Comparison of ENCODE assay signal across 8 mouse cellular contexts in the genomic region with DNA sequence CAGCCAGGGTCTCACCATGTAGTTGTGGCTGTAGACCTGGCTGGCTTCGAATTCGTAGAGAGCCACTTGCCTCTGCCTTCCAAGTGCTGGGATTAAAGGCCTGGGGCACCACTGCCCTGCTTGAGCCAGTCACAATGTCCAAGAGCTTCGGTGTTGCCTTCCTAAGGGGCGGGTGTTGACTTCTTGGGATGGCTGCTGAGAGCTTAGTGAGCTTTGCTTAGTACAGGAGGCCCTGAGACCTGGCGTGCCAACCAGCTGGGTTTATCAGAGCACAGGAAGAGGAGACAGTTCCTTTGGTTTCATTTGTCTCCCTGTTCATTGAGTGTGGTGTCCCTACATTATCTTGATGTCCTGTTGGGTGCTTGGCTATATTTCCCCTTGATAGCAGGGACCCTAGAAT. TPM values are rescaled to one million over a fixed set of nuclear protein-coding genes. Genes with fewer than 3 reads are reported as not detected.
DNase-seq lines count a peak whose midpoint lies in the region; ATAC-seq and TF ChIP-seq lines count a peak whose summit lies in the region.

No protein-coding gene starts in this region.

- H3K27me3 ChIP-seq in heart, embryonic 10.5 days (ENCODE audit: insufficient read depth, poor library complexity, severe bottlenecking), result no peaks in the 10 kb centered on the region
- no peaks in the 10 kb centered on the region for H3K27me3 ChIP-seq in hindbrain, embryonic 14.5 days (ENCODE audit: control insufficient read depth, insufficient read depth, low read length)

- peak overlapping the region; percentile 87 for H3K4me3 ChIP-seq in heart, embryonic 10.5 days
- peak overlapping the region; percentile 72 to 92 for H3K4me3 ChIP-seq in ES-E14 (ENCODE audit: insufficient read depth in 1 of 2, low read depth in 1 of 2, low read length in 2 of 2, poor library complexity in 1 of 2, severe bottlenecking in 1 of 2)
- peak overlapping the region; percentile 94 for H3K4me3 ChIP-seq in hindbrain, embryonic 14.5 days (replicated peaks; ENCODE audit: low read length)

- H3K9ac ChIP-seq in ES-E14 (ENCODE audit: insufficient read depth, low read depth, low read length, poor library complexity, severe bottlenecking), result peak overlapping the region; percentile 78; the same call in 1 of the 2 replicates
- peak overlapping the region; percentile 96 for H3K9ac ChIP-seq in hindbrain, embryonic 14.5 days

- in situ Hi-C loops in ES-E14 (cut with MboI; ENCODE audit: low sequenced_read_pairs in 2 of 2, unreplicated experiment in 2 of 2), result no loop called here

- H3K4me1 ChIP-seq in heart, embryonic 10.5 days, result peaks cover 88% of the 10 kb centered on the region
- peaks cover 21 to 43% of the 10 kb centered on the region in 2 experiments for H3K4me1 ChIP-seq in ES-E14 (ENCODE audit: control insufficient read depth in 2 of 2, insufficient read depth in 2 of 2, low read length in 2 of 2, poor library complexity in 1 of 2)
- H3K4me1 ChIP-seq in hindbrain, embryonic 14.5 days (replicated peaks; ENCODE audit: control insufficient read depth, insufficient read depth, low read length), result peaks cover 64% of the 10 kb centered on the region

- DNase-seq in heart, embryonic 10.5 days (ENCODE audit: low spot score), result no peak
- DNase-seq in heart, postnatal 4 days, result no peak
- no peak for DNase-seq in ES-E14 (ENCODE audit: low read depth, low spot score)
- no peak for DNase-seq in hindbrain, embryonic 14.5 days (ENCODE audit: low spot score)
- DNase-seq in lung, postnatal 4 days, result peak; percentile 34 to 39
- no peak for DNase-seq in cerebellum, adult 18-20 months
- DNase-seq in layer of hippocampus, adult 9-10 months (ENCODE audit: low spot score), result no peak
- no peak for DNase-seq in frontal cortex, postnatal 10 days (ENCODE audit: low spot score in 2 of 2)

- peak overlapping the region; percentile 97 for H3K27ac ChIP-seq in heart, embryonic 10.5 days
- H3K27ac ChIP-seq in ES-E14 (ENCODE audit: insufficient read depth, low read depth, low read length, poor library complexity, severe bottlenecking), result no peak overlapping the region
- peak overlapping the region; percentile 97; the same call in 1 of the 2 replicates for H3K27ac ChIP-seq in hindbrain, embryonic 14.5 days

- 17% methylated on average over 5 of the region's 5 CpGs for WGBS in heart, embryonic 10.5 days
- WGBS in hindbrain, embryonic 14.5 days, result 22% methylated on average over 5 of the region's 5 CpGs

- H3K4me2 ChIP-seq in hindbrain, embryonic 14.5 days (replicated peaks), result peak overlapping the region; percentile 97

- no peak for ATAC-seq in hindbrain, embryonic 14.5 days (ENCODE audit: low FRiP score)

- H3K9me3 ChIP-seq in heart, embryonic 10.5 days, result no peaks in the 10 kb centered on the region
- H3K9me3 ChIP-seq in ES-E14 (ENCODE audit: control insufficient read depth, insufficient read depth, low read depth, low read length), result no peaks in the 10 kb centered on the region
- H3K9me3 ChIP-seq in hindbrain, embryonic 14.5 days (ENCODE audit: control insufficient read depth, low read length), result no peaks in the 10 kb centered on the region

- H3K36me3 ChIP-seq in heart, embryonic 10.5 days, result no peaks in the 10 kb centered on the region; the same call in 1 of the 2 replicates
- no peaks in the 10 kb centered on the region for H3K36me3 ChIP-seq in ES-E14 (ENCODE audit: control insufficient read depth, insufficient read depth, low read length, poor library complexity, severe bottlenecking)
- H3K36me3 ChIP-seq in hindbrain, embryonic 14.5 days (replicated peaks; ENCODE audit: control insufficient read depth, insufficient read depth), result no peaks in the 10 kb centered on the region

TF ChIP-seq in ES-E14, 5 proteins besides CTCF, POLR2A, EP300 and RAD21:
- TF ChIP-seq MAFK (IDR thresholded peaks at IDR 0.05; ENCODE audit: insufficient read depth, low read depth, low read length), result no peak
- TF ChIP-seq HCFC1 (IDR thresholded peaks at IDR 0.05; ENCODE audit: borderline replicate concordance, insufficient read depth, low read length), result no peak
- TF ChIP-seq ZC3H11A (IDR thresholded peaks at IDR 0.05; ENCODE audit: borderline replicate concordance, low read depth, low read length), result no peak
- TF ChIP-seq ZNF384 (IDR thresholded peaks at IDR 0.05; ENCODE audit: low read depth, low read length), result no peak
- no peak for TF ChIP-seq CHD2 (IDR thresholded peaks at IDR 0.05; ENCODE audit: low read depth, low read length)
TF ChIP-seq in ES-E14: peak in this region for 0.

RNA-seq across cellular contexts. Expression of a gene that starts 1.4 kb away (rescaled TPM):
- polyA plus RNA-seq in heart, embryonic 10.5 days (2016; fragmentation: Nextera tagmentation; extraction: Ambion mirVana), result 47.1 and 55.5 TPM in 2 replicates
- total RNA-seq in heart, postnatal 4 days (2021), result 10 to 100 TPM; 45.4 to 46.0 TPM
- 65.3 and 90.0 TPM in 2 replicates for total RNA-seq in ES-E14 (2012; rRNA removed)
- 16.8 and 19.4 TPM in 2 replicates for polyA plus RNA-seq in hindbrain, embryonic 14.5 days (2014; fragmentation: Nextera tagmentation; extraction: Ambion mirVana)

RNA-seq across cellular contexts. Expression of a gene that starts 30.3 kb away (rescaled TPM):
- polyA plus RNA-seq in heart, embryonic 10.5 days (2016; fragmentation: Nextera tagmentation; extraction: Ambion mirVana), result 19.1 and 21.6 TPM in 2 replicates
- total RNA-seq in heart, postnatal 4 days (2021), result 10 to 100 TPM; 34.8 to 39.6 TPM
- total RNA-seq in ES-E14 (2012; rRNA removed), result 4.0 and 6.6 TPM in 2 replicates
- 275 and 317 TPM in 2 replicates for polyA plus RNA-seq in hindbrain, embryonic 14.5 days (2014; fragmentation: Nextera tagmentation; extraction: Ambion mirVana)

Comparison
In these comparisons a context has a peak if more than half of its experiments do, and no peak if none do; other contexts are left out.
1. DNase-seq: peak in lung, postnatal 4 days (2 of 2); none in heart, embryonic 10.5 days (single experiment), heart, postnatal 4 days (single experiment), ES-E14 (single experiment), hindbrain, embryonic 14.5 days (single experiment), cerebellum, adult 18-20 months (0 of 2), layer of hippocampus, adult 9-10 months (single experiment) and frontal cortex, postnatal 10 days (0 of 2).
2. Peak in every context shown above with its lines, with median percentiles within 50 percentile points of each other: H3K4me3 ChIP-seq.